Mouse (Mus musculus): ENCODE results near the gene Gm13694.

The Gm13694 gene

DNA sequence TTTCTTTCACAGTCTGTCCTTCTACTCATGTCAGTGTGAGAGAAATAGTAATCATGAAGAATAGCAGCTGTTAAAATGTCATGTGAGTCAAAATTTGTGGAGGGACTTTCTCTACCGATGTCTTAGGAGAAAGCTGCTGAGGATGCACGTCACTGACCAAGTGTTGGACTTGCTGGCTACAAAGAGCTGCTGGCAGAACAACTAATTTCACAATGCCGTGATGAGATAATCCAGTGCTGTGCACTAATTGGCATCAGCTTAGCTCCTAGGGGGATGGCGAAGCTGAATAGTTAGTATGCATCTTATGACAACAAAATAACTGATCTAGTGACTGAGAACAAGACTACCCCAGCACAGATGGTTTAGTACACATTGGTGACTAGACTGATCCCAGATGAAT, 46.5 kb downstream of the Gm13694 start:
- DNase-seq (ENCODE audit: low read depth, low spot score) = no peak
